Mouse (Mus musculus): ENCODE results near the gene Pkd2.

The Pkd2 gene

GRCm38 (mm10) chr5:104465279-104465678 is 6.0 kb downstream of the Pkd2 start:
- no peak for DNase-seq (ENCODE audit: extremely low spot score, low read depth, low spot score)

- no peak for DNase-seq (ENCODE audit: extremely low spot score, low read depth, low spot score)
Measured at GRCm38 (mm10) chr5:104465731-104466130, 6.5 kb downstream of the Pkd2 start.

- no peak for DNase-seq (ENCODE audit: extremely low spot score, low read depth, low spot score)
Measured at GRCm38 (mm10) chr5:104466816-104467215, 7.6 kb downstream of the Pkd2 start.

- DNase-seq (ENCODE audit: extremely low spot score, low read depth, low spot score) = no peak
Measured at GRCm38 (mm10) chr5:104468586-104468985, 9.3 kb downstream of the Pkd2 start.

- no peak for DNase-seq (ENCODE audit: extremely low spot score, low read depth, low spot score)
Measured at GRCm38 (mm10) chr5:104470981-104471391, 11.7 kb downstream of the Pkd2 start.

- DNase-seq (ENCODE audit: extremely low spot score, low read depth, low spot score) = no peak
Measured at GRCm38 (mm10) chr5:104472371-104472770, 13.1 kb downstream of the Pkd2 start.

- DNase-seq (ENCODE audit: extremely low spot score, low read depth, low spot score) = no peak
Measured at GRCm38 (mm10) chr5:104480367-104480766, 21.1 kb downstream of the Pkd2 start.

- DNase-seq (ENCODE audit: extremely low spot score, low read depth, low spot score) = no peak
Measured at GRCm38 (mm10) chr5:104482856-104483255, 23.6 kb downstream of the Pkd2 start.

GRCm38 (mm10) chr5:104491561-104491960 is 32.3 kb downstream of the Pkd2 start:
- no peak for DNase-seq (ENCODE audit: extremely low spot score, low read depth, low spot score)

- DNase-seq (ENCODE audit: extremely low spot score, low read depth, low spot score) = no peak
Measured at GRCm38 (mm10) chr5:104504883-104505282, 45.6 kb downstream of the Pkd2 start.

- no peak for DNase-seq (ENCODE audit: extremely low spot score, low read depth, low spot score)
Measured at GRCm38 (mm10) chr5:104507829-104508194, 48.6 kb downstream of the Pkd2 start.

GRCm38 (mm10) chr5:104508195-104508891 is 49.1 kb downstream of the Pkd2 start, which contains the start of gene BC005561:
Gene BC005561, plus strand, starts transcription at chr5:104508352.
- DNase-seq (ENCODE audit: extremely low spot score, low read depth, low spot score) = peak; percentile 37

GRCm38 (mm10) chr5:104511211-104511610 is 52.0 kb downstream of the Pkd2 start:
- no peak for DNase-seq (ENCODE audit: extremely low spot score, low read depth, low spot score)

GRCm38 (mm10) chr5:104538612-104539011 is 79.4 kb downstream of the Pkd2 start:
- DNase-seq (ENCODE audit: extremely low spot score, low read depth, low spot score) = no peak

GRCm38 (mm10) chr5:104539331-104539730 is 80.1 kb downstream of the Pkd2 start:
- DNase-seq (ENCODE audit: extremely low spot score, low read depth, low spot score) = no peak

Data from hindlimb bud, embryonic 11.5 days (tissue).